Mouse (Mus musculus) liver, adult (tissue): ENCODE measurements around the gene Fam227a.

Source experiments
- GATA4 ChIP-seq: IDR thresholded peaks from 2 replicates; pipeline ENCODE4 v1.6.1; 2014; ENCODE audit warnings: mild to moderate bottlenecking, low read length; ENCODE audit not compliant: insufficient replicate concordance

Gene Fam227a

DNA sequence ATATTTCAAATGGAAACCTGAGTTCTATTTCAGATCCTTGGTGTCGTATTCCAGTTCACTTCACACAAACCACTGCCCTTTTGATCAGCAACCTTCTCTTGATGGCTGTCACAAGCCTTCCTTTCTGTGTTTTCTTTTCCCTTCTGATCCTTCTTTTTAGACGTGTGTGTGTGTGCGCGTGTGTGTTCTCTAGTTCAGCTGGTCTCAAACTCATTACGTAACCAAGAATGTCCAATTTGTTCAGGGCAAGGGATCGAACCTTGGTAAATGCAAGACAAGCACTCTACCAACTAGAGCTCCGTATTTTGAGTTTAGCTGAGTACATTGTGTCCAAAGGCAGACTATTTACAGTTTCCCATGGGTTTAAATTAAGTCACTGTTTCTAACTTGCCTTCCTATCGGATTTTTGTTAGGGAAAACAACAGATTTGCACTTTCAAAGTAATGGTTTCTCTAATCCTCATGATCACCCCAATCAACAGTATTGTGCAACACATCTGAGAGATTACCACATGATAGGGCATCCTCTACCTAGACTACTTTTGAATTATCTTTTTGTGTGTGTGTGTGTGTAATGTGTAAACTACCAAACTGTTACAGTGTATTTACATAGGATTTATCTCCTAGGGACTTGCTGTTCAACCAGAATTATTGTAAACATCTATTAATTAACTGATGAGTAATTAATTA, 29.7 kb upstream of the Fam227a start:
- TF ChIP-seq GATA4 = 0 out of 2 replicates have a peak, but pooled peaks have one; percentile 22

DNA sequence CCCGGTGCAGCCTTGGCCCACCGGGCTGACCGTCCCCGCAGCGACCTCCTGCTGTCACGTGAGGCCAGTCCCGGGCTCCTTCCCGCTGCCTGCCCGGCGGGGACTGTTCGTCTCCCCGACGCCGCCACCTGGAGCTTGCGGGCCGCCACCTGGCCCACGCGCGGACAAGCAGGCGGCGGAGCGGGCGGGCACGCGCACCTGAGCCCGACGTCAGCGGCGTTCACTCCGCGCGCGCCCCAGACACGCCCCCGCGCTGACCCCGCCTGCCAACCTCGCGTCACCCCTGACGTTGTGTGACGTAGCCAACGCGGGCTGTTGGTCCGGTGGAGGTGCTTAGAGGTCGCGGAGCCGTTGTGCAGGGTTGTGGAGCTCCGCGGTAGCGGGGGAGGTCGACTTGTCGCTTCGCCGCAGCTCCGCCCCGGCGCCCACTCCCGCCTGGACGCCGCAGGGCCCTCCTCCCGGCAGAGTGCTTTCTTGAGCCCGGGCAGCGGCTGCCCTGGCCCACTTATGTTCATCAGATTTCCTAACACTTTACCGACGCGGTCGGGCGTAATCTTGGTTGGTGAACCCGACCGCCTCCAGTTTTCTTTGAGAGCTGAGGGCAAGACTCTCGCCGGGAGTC, 29.0 kb upstream of the Fam227a start, which contains the start of gene Josd1:
Gene Josd1, minus strand, starts transcription at position 274 of the 622 bp plus-strand sequence.
- TF ChIP-seq GATA4 = no peak; the same call in 1 of the 2 replicates

GRCm38 (mm10) chr15:79687175-79687574, 28.4 kb upstream of the Fam227a start:
- no peak for TF ChIP-seq GATA4

GRCm38 (mm10) chr15:79686046-79686869, 27.5 kb upstream of the Fam227a start:
- no peak for TF ChIP-seq GATA4

- TF ChIP-seq GATA4 = no peak
These were observed 26.4 kb upstream of the Fam227a start for GRCm38 (mm10) chr15:79685141-79685641.

DNA sequence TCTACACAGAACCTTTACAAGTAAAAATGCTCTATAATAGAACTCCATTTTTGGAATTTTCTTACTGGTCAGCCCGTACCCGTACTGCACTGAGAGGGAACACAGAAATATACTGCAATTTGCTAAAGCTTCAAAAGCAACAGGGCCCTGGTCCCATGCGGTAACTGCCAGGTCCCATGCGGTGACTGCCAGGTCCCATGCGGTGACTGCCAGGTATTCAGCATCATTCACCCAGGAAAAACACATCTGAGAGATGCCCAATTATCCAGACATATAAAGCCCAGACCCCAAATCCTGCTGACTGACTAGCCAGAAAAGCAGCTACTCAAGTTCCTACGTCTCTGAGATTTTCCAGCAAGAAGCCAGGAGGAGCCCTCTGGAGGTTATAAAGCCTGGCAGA, 25.9 kb upstream of the Fam227a start:
- no peak for TF ChIP-seq GATA4

DNA sequence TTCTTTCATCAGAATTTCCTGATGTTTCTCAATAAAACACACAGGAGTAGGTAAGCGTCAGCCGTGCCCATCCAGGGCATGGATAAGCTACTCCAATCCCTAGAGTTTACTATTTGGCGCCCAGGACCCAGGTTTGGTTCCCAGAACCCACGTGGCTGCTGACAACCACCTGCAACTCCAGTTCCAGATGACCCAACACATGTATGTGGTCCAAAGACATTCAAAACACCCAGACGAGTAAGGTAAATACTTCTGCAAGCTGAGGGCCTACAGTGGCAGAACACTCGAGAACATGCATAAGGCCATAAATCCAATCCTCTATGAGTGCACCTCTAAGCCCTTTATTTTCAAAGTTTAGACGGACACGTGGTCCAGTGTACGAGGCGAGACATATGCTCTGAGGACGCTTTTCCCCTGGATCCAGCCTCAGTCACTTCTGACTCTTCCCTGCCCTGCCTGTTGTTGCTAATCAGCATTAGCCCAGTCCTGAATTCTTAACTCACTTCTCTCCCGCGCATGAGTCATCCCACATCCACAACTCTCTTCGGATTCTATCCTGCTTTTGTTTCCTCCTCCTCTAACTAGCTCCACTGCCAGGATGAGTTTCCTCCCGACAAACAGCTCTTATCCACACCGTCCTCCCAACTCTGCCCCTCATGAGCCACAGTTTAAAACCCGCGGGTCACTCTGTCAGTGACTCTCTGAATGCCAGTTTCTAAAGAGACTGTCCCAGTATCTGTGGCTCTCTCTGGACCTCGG, 25.1 kb upstream of the Fam227a start:
- no peak for TF ChIP-seq GATA4

DNA sequence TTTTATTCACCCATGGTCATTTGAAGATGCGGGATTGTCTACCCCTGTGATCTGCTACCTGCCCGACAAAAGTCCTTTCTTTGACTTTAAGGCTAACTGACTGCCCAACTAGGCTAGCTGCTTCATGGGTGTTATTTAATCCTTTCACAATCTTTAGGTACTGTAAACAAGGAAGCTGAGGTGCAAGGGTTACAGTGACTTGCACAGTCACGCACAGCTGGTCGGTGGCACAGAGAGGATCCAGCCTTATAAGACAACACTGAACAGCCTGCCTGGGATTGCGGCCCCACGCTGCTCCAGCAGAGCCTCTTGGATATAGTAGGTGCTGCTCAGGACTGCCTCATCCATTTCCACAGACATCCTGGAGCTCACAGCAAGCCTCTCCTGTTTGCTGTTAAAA, 24.4 kb upstream of the Fam227a start:
- no peak for TF ChIP-seq GATA4

DNA sequence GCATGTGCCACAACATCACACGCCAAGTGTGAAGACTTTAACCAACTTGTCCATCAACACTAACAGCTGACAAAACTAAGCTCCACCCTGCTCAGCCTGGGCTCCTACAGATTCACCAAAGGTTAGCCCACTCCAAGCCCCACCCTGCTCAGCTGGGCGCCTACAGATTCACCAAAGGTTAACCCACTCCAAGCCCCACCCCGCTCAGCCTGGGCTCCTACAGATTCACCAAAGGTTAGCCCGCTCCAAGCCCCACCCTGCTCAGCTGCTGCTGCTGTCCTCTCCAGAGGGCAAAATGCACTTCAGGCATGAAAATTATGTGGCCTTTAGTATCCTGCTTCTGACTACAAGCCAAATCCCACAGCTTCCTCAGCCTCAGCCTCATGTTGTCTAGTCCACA, 23.2 kb upstream of the Fam227a start:
- no peak for TF ChIP-seq GATA4

GRCm38 (mm10) chr15:79677936-79678335, 19.2 kb upstream of the Fam227a start:
- TF ChIP-seq GATA4 = no peak

- TF ChIP-seq GATA4 = no peak
These were observed 12.2 kb upstream of the Fam227a start for GRCm38 (mm10) chr15:79670972-79671299.

DNA sequence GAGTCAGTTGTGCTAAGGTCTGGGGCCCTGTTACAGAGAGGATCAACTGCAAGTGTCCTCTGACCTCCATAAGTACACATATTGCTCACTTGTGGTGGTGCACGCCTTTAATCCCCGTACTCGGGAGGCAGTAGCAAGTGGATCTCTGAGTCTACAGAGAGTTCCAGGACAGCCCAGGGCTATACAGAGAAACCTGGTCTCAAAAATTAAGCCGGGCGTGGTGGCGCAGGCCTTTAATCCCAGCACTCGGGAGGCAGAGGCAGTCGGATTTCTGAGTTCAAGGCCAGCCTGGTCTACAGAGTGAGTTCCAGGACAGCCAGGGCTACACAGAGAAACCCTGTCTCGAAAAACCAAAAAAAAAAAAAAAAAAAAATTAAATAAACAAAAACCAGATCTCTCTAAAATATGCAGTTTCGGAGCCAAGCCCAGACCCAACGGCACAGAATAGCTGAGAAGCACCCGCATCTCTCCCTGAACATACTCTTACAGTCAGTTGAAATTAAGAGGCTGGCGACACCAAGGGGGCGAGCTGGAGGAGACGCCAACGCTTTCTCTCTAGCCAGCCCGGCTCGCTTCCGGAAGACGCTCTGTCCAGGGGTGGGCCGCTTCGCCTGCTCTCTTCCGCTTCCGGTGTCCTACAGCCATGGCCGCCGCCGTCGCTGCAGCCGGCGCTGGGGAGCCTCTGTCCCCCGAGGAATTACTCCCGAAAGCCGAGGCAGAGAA, 11.7 kb upstream of the Fam227a start, which contains the start of gene Tomm22:
Gene Tomm22, plus strand, starts transcription at position 613 of the 723 bp plus-strand sequence.
- TF ChIP-seq GATA4 = peak; percentile 62; the same call in 1 of the 2 replicates

- TF ChIP-seq GATA4 = no peak
These were observed 10.4 kb upstream of the Fam227a start for GRCm38 (mm10) chr15:79669195-79669594.

DNA sequence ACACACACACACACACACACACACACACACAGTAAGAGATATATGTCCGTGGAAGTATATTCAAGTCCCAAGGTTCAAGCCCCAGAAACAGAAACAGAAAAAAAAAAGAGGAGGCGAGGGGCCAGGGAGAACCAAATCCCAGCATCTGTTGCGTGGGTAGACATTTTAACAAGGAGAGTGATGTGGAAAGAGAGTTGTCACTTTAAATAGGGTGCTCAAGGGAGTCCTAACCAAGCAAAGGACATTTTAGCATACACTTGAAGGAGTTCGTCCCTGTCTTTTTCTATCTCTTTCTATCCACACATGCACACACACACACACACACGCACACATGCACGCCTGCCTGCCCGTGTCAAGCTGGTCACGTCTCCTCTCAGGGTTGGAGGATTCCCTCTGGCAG, 5.9 kb upstream of the Fam227a start:
- TF ChIP-seq GATA4 = no peak
